Mouse (Mus musculus) lung, postnatal 0 days (tissue): ENCODE measurements around the gene Pnmt.

ENCODE experiments used
- CTCF ChIP-seq: IDR thresholded peaks from 2 replicates; pipeline ENCODE4 v1.5.1; 2016; ENCODE audit warnings: antibody characterized with exemption, mild to moderate bottlenecking
- EP300 ChIP-seq: IDR thresholded peaks from 2 replicates; pipeline ENCODE4 v1.6.1; 2016; ENCODE audit warnings: antibody characterized with exemption, mild to moderate bottlenecking, control low read depth

DNA sequence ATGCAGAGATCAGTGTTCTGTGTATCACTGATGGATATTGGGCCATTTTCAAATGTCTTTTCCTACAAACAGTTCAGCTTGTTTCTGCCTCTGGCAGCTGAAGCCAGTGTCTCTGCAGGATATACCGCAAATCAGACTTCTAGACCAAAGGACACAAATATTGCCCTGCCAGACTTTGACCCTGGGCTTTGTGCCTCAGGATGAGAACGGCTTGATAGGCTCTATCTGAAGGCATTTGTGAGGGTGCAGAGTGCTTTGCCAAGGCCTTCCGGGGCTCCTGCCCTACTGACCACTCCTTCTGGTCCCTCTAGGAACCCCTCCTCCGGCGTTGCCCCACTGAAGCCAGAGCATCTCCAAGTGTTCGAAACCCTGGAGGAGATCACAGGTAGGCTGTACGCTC, 40.3 kb downstream of the Pnmt start:
- TF ChIP-seq CTCF (no peak), EP300 (no peak)
